Mouse (Mus musculus) megakaryocyte progenitor cell, adult 5-6 weeks (primary cell): ENCODE measurements around the gene Yipf4. TPM values are rescaled to one million over a fixed set of nuclear protein-coding genes. Genes with fewer than 3 reads are reported as not detected.
A peak's percentile ranks its signal among the peaks of the same experiment; 100 is the strongest.

ENCODE experiments used
- ATAC-seq: replicated peaks from 2 replicates; pipeline ENCODE4 v1.8.0; 2016; ENCODE audit warnings: mild to moderate bottlenecking, moderate TSS enrichment, inconsistent platforms; ENCODE audit not compliant: poor library complexity
- total RNA-seq, 2 experiments: library from RNA; stranded (forward) in 1 of 2; stranded (reverse) in 1 of 2; fragments of 157-497, 149-512 nt in 1 of 2; fragments of 200-1000 nt in 1 of 2; gene quantifications; 2 replicates each; pipeline versions ENCODE4 v1.2.3 to v1.2.4; 2015 to 2017

The Yipf4 gene
- total RNA-seq, 2 experiments from 2014 or later = 43.2 to 55.6 TPM

GRCm38 (mm10) chr17:74522797-74523723, 33.8 kb downstream of the Yipf4 start:
- ATAC-seq = peak; percentile 32

- ATAC-seq = no peak
Observed at GRCm38 (mm10) chr17:74526117-74526516, 36.8 kb downstream of the Yipf4 start.

- ATAC-seq = no peak
Observed at GRCm38 (mm10) chr17:74526806-74527653, 37.7 kb downstream of the Yipf4 start.

- peak; percentile 80 for ATAC-seq
Observed at GRCm38 (mm10) chr17:74527729-74528607, 38.7 kb downstream of the Yipf4 start, which contains the start of gene Birc6. Birc6 (plus strand) TSS chr17:74528295.

GRCm38 (mm10) chr17:74528648-74529532, 39.6 kb downstream of the Yipf4 start:
- ATAC-seq = peak; percentile 7

GRCm38 (mm10) chr17:74529533-74529824, 40.2 kb downstream of the Yipf4 start:
- ATAC-seq = no peak

- no peak for ATAC-seq
Observed at GRCm38 (mm10) chr17:74534971-74535370, 45.7 kb downstream of the Yipf4 start.

GRCm38 (mm10) chr17:74537526-74537925, 48.2 kb downstream of the Yipf4 start:
- ATAC-seq = no peak

GRCm38 (mm10) chr17:74543615-74544014, 54.3 kb downstream of the Yipf4 start:
- ATAC-seq = no peak

Other genes starting within 250 kb of the Yipf4 start
- 99.8 and 103 TPM in 2 replicates for gene Memo1, start 194.0 kb upstream of the Yipf4 start, total RNA-seq (2015)
- gene Memo1, start 194.0 kb upstream of the Yipf4 start, total RNA-seq (2017) = 85.1 and 107 TPM in 2 replicates
- 253 TPM in 2 replicates for gene Dpy30, start 165.5 kb upstream of the Yipf4 start, total RNA-seq (2015)
- 200 and 202 TPM in 2 replicates for gene Dpy30, start 165.5 kb upstream of the Yipf4 start, total RNA-seq (2017)
- gene Spast, start 150.5 kb upstream of the Yipf4 start, total RNA-seq (2015) = 37.6 and 40.7 TPM in 2 replicates
- 49.5 and 60.2 TPM in 2 replicates for gene Spast, start 150.5 kb upstream of the Yipf4 start, total RNA-seq (2017)
- gene Slc30a6, start 93.9 kb upstream of the Yipf4 start, total RNA-seq (2015) = 20.2 and 26.4 TPM in 2 replicates
- gene Slc30a6, start 93.9 kb upstream of the Yipf4 start, total RNA-seq (2017) = 14.8 and 19.6 TPM in 2 replicates
- 6.3 and 8.5 TPM in 2 replicates for gene Nlrc4, start 30.4 kb upstream of the Yipf4 start, total RNA-seq (2015)
- 8.6 and 9.4 TPM in 2 replicates for gene Nlrc4, start 30.4 kb upstream of the Yipf4 start, total RNA-seq (2017)
- gene Birc6, start 38.8 kb downstream of the Yipf4 start, total RNA-seq (2015) = 159 and 181 TPM in 2 replicates
- gene Birc6, start 38.8 kb downstream of the Yipf4 start, total RNA-seq (2017) = 109 and 135 TPM in 2 replicates
- gene Ttc27, start 228.2 kb downstream of the Yipf4 start, total RNA-seq (2015) = 36.0 and 37.9 TPM in 2 replicates
- 48.9 and 72.8 TPM in 2 replicates for gene Ttc27, start 228.2 kb downstream of the Yipf4 start, total RNA-seq (2017)